Mouse (Mus musculus): ENCODE measurements at regions not wholly inside any gene's neighbourhood (a gene's known extent, or its start where the extent isn't known, plus 50 kb on each side); places are given as distances from the start of the nearest gene placed in this dataset.

DNA sequence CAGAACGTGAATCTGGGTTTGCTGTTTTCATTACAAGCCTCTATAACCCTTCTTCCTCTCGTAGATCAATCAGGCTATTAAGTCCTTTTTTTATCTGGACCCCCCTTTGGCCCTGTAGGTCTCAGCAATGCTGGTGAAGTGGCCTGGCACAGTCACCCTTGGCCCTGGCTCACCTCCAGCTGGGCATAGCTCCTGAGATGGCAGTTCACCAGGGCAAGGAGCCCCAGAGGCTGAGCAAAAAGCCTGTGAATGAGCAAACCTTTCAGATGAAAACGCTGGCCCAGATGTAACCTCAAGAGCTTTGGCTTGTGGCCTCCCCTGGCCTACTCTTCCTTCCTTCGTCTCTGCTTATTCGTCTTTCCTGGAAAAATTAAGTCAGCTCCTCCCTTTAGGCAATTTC is 121.7 kb upstream of the Cdyl start:
- TF ChIP-seq GATA1 (IDR thresholded peaks at IDR 0.05; ENCODE audit: low read length) (no peak), TAL1 (IDR thresholded peaks at IDR 0.05; ENCODE audit: low read length) (no peak)

Data from erythroblast, embryonic 14.5 days (primary cell).